Mouse (Mus musculus): ENCODE measurements around the gene Alpk1.

Alpk1 gene

GRCm38 (mm10) chr3:127694802-127695771, 85.2 kb downstream of the Alpk1 start:
- peak; percentile 76 for DNase-seq (ENCODE audit: inconsistent ontology term)

GRCm38 (mm10) chr3:127691230-127691629, 89.1 kb downstream of the Alpk1 start:
- DNase-seq (ENCODE audit: inconsistent ontology term), result no peak

- DNase-seq (ENCODE audit: inconsistent ontology term), result no peak
Measured at GRCm38 (mm10) chr3:127679703-127680102, 100.6 kb downstream of the Alpk1 start.

GRCm38 (mm10) chr3:127661646-127662531, 118.4 kb downstream of the Alpk1 start:
- DNase-seq (ENCODE audit: inconsistent ontology term), result peak; percentile 10

- DNase-seq (ENCODE audit: inconsistent ontology term), result no peak
Measured at GRCm38 (mm10) chr3:127660712-127661111, 119.6 kb downstream of the Alpk1 start.

GRCm38 (mm10) chr3:127651742-127652653, 128.3 kb downstream of the Alpk1 start:
- peak; percentile 96 for DNase-seq (ENCODE audit: inconsistent ontology term)

- peak; percentile 78 for DNase-seq (ENCODE audit: inconsistent ontology term)
Measured at GRCm38 (mm10) chr3:127646156-127646825, 134.0 kb downstream of the Alpk1 start.

- no peak for DNase-seq (ENCODE audit: inconsistent ontology term)
Measured at GRCm38 (mm10) chr3:127642211-127642610, 138.1 kb downstream of the Alpk1 start.

GRCm38 (mm10) chr3:127640762-127641700, 139.3 kb downstream of the Alpk1 start:
- no peak for DNase-seq (ENCODE audit: inconsistent ontology term)

GRCm38 (mm10) chr3:127639875-127640761, 140.2 kb downstream of the Alpk1 start:
- DNase-seq (ENCODE audit: inconsistent ontology term), result peak; percentile 32

- no peak for DNase-seq (ENCODE audit: inconsistent ontology term)
Measured at GRCm38 (mm10) chr3:127634984-127635349, 145.4 kb downstream of the Alpk1 start.

- peak; percentile 85 for DNase-seq (ENCODE audit: inconsistent ontology term)
Measured at GRCm38 (mm10) chr3:127634101-127634983, 146.0 kb downstream of the Alpk1 start.

GRCm38 (mm10) chr3:127633080-127634032, 147.0 kb downstream of the Alpk1 start, which contains the start of gene Neurog2:
Gene Neurog2, plus strand, starts transcription at chr3:127633135.
- DNase-seq (ENCODE audit: inconsistent ontology term), result peak; percentile 46

GRCm38 (mm10) chr3:127632531-127632930, 147.8 kb downstream of the Alpk1 start:
- peak; percentile 71 for DNase-seq (ENCODE audit: inconsistent ontology term)

GRCm38 (mm10) chr3:127631582-127631981, 148.7 kb downstream of the Alpk1 start:
- no peak for DNase-seq (ENCODE audit: inconsistent ontology term)

GRCm38 (mm10) chr3:127630735-127631372, 149.5 kb downstream of the Alpk1 start:
- no peak for DNase-seq (ENCODE audit: inconsistent ontology term)
